23 mouse cellular contexts compared by ENCODE assay signal in the genomic region with DNA sequence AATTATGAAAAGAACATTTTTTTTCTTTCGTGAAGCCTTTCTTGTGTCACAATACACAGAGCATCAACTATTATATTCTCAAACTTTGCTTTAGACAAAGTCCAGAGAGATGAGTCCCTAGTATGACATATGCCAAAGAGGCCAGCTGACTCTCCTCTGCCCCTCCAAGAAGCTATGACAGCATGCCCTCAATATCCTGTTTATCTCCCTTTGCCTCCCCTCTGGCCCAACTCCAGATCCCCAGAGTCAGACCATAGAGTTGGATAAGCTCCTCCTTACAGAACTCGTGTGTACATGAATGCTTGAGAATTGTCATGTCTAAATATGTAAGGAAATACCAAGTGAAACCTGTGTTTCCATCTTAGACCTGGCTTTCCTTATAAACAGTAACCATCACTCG.
DNase-seq lines count a peak whose midpoint lies in the region; ATAC-seq lines count a peak whose summit lies in the region.
"Had no signal": no experiment of that assay in that cellular context is flagged by ENCODE, and none has a peak within 500 bp of the region (broad histone marks: within the 10 kb centered on the region; RNA-seq: fewer than 3 reads in every experiment).

No protein-coding gene starts in this region.

- H3K27me3 ChIP-seq in lung, embryonic 16.5 days (ENCODE audit: control insufficient read depth, insufficient read depth, low read depth, low read length): no peaks in the 10 kb centered on the region
- H3K27me3 ChIP-seq: CH12.LX; embryonic facial prominence, embryonic 15.5 days; heart, embryonic 15.5 days; hindbrain, embryonic 13.5 days; Patski had no signal

- peak; percentile 54; the same call in 1 of the 2 replicates for ATAC-seq in lung, embryonic 16.5 days (ENCODE audit: low read depth)
- ATAC-seq: activated CD4-positive, CD25-positive, alpha-beta regulatory T cell, adult 4 months; forebrain, embryonic 14.5 days; Patski had no signal

- no peak overlapping the region for H3K27ac ChIP-seq in lung, embryonic 16.5 days (ENCODE audit: low read length)
- H3K27ac ChIP-seq: embryonic facial prominence, embryonic 15.5 days; forebrain, embryonic 10.5 days; heart, embryonic 15.5 days; hindbrain, embryonic 13.5 days had no signal

- WGBS in lung, embryonic 16.5 days: 69% methylated on average over 3 of the region's 3 CpGs

- no peaks in the 10 kb centered on the region for H3K36me3 ChIP-seq in lung, embryonic 16.5 days (ENCODE audit: control insufficient read depth, insufficient read depth, low read length)
- H3K36me3 ChIP-seq: embryonic facial prominence, embryonic 15.5 days; forebrain, embryonic 10.5 days; heart, embryonic 15.5 days had no signal

- no peak overlapping the region for H3K9ac ChIP-seq in lung, embryonic 16.5 days (ENCODE audit: low read length)
- H3K9ac ChIP-seq: embryonic facial prominence, embryonic 15.5 days; heart, embryonic 15.5 days; hindbrain, embryonic 13.5 days had no signal

- no peak overlapping the region for H3K4me3 ChIP-seq in lung, embryonic 16.5 days (ENCODE audit: low read length)
- H3K4me3 ChIP-seq: embryonic facial prominence, embryonic 15.5 days; erythroblast, embryonic 14.5 days; forebrain, embryonic 10.5 days; heart, embryonic 15.5 days; hindbrain, embryonic 13.5 days had no signal

- H3K4me1 ChIP-seq in lung, embryonic 16.5 days (replicated peaks; ENCODE audit: control insufficient read depth, insufficient read depth, low read length): no peaks in the 10 kb centered on the region
- H3K4me1 ChIP-seq: embryonic facial prominence, embryonic 15.5 days; forebrain, embryonic 10.5 days; heart, embryonic 15.5 days had no signal

- H3K9me3 ChIP-seq in lung, embryonic 16.5 days (ENCODE audit: control insufficient read depth, low read length): no peaks in the 10 kb centered on the region
- H3K9me3 ChIP-seq: embryonic facial prominence, embryonic 15.5 days; forebrain, embryonic 10.5 days; heart, embryonic 15.5 days; hindbrain, embryonic 13.5 days had no signal

- H3K4me2 ChIP-seq in lung, embryonic 16.5 days (ENCODE audit: low read depth, low read length): no peak overlapping the region
- H3K4me2 ChIP-seq: embryonic facial prominence, embryonic 15.5 days; heart, embryonic 11.5 days; heart, embryonic 15.5 days; hindbrain, embryonic 13.5 days had no signal

- peak; percentile 63 for DNase-seq in heart, adult 11 months
- no peak for DNase-seq in heart, adult 8-10 months (ENCODE audit: low spot score)
- peak; percentile 32 for DNase-seq in kidney, postnatal 14 days
- no peak for DNase-seq in kidney, adult 9 months
- no peak for DNase-seq in lung, postnatal 25 days (ENCODE audit: low spot score)
- peak; percentile 13 to 32 for DNase-seq in lung, postnatal 4 days
- no peak for DNase-seq in left cerebral cortex, adult 9 months (ENCODE audit: low spot score in 2 of 2)
- DNase-seq: adrenal gland, postnatal 25 days; cerebellum, adult 18-20 months; embryo, embryonic 11 days; gastrocnemius, postnatal 36 days; heart, adult 18-20 months had no signal

Comparison
In these comparisons a context has a peak if more than half of its experiments do, and no peak if none do; other contexts are left out.
1. DNase-seq: peak in heart, adult 11 months (single experiment), kidney, postnatal 14 days (single experiment) and lung, postnatal 4 days (2 of 2); none in heart, adult 8-10 months (single experiment), kidney, adult 9 months (single experiment), lung, postnatal 25 days (single experiment) and left cerebral cortex, adult 9 months (0 of 2).